Mouse (Mus musculus): ENCODE results near the gene Tmem26.

DNA sequence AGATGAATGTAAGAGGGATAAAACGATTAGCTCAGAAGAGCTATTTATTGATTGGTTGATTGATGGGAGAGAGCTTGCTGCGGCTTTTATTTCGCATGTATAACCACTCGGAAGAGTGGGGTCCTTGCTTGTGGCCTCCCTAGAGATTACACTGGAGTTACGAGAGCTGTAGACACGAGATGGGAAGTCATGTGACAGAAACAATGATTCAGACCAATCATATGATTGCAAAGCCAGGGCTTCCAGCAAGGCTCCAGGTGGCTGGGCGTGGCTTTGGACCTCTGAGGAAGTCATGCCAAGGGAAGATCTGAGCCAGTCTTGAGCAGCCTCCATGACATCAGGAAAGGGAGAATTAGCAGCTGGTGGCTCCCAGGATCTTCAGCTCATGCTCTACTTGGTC, 32.3 kb upstream of the Tmem26 start:
- TF ChIP-seq CTCF (IDR thresholded peaks at IDR 0.05; ENCODE audit: insufficient read depth, low read length) (no peak), POLR2A (IDR thresholded peaks at IDR 0.05; ENCODE audit: borderline replicate concordance, extremely low read depth, low read depth, low read length) (no peak)

Measured in lung, adult 2 months (tissue).